Mouse (Mus musculus) hindbrain, postnatal 0 days (tissue): ENCODE measurements around the gene Large2. TPM values are rescaled to one million over a fixed set of nuclear protein-coding genes. Genes with fewer than 3 reads are reported as not detected.
A peak's percentile ranks its signal among the peaks of the same experiment; 100 is the strongest.
"Not testable (repeated sequence)": the region's sequence is repeated elsewhere in the genome, so short reads cannot be mapped to it uniquely, and the experiment has no call there.

ENCODE experiments used
- ATAC-seq: fragments of 200-750 bp; cut with Nextera tagmentation; 2 replicates; pipeline ENCODE4 v1.8.0; 2017; ENCODE audit warnings: mild to moderate bottlenecking, moderate TSS enrichment, moderate library complexity
- DNase-seq: peaks from one replicate; pipeline ENCODE4 v3.0.0-alpha.2; 2015; ENCODE audit warnings: low spot score
- H3K27ac ChIP-seq: fragments of 300-500 bp; sonication (generic); 2 replicates; pipeline ENCODE4 v1.5.1; 2014; ENCODE audit warnings: mild to moderate bottlenecking
- H3K27me3 ChIP-seq: fragments of 300-500 bp; sonication (generic); 2 replicates; pipeline ENCODE4 v1.6.1; 2014; ENCODE audit warnings: low read length, mixed read lengths; ENCODE audit not compliant: insufficient read depth
- H3K36me3 ChIP-seq: fragments of 300-500 bp; sonication (generic); 2 replicates; pipeline ENCODE4 v1.6.1; 2014; ENCODE audit warnings: low read length, mixed read lengths; ENCODE audit not compliant: insufficient read depth
- H3K4me1 ChIP-seq: fragments of 300-500 bp; sonication (generic); 2 replicates; pipeline ENCODE4 v1.6.1; 2014; ENCODE audit warnings: antibody characterized with exemption, low read length, mixed read lengths; ENCODE audit not compliant: insufficient read depth
- H3K4me2 ChIP-seq: fragments of 300-500 bp; sonication (generic); 2 replicates; pipeline ENCODE4 v1.6.1; 2014; ENCODE audit warnings: low read depth, mild to moderate bottlenecking, low read length, moderate library complexity, mixed read lengths
- H3K4me3 ChIP-seq: fragments of 300-500 bp; sonication (generic); 2 replicates; pipeline ENCODE4 v1.5.1; 2014; ENCODE audit warnings: low read length
- H3K9ac ChIP-seq: fragments of 300-500 bp; sonication (generic); replicated peaks from 2 replicates; pipeline ENCODE4 v1.6.1; 2014; ENCODE audit warnings: mild to moderate bottlenecking, low read length, moderate library complexity, mixed read lengths
- H3K9me3 ChIP-seq: fragments of 300-500 bp; sonication (generic); 2 replicates; pipeline ENCODE4 v1.6.1; 2016; ENCODE audit warnings: low read length, mixed read lengths
- CTCF ChIP-seq: IDR thresholded peaks from 2 replicates; pipeline ENCODE4 v1.5.1; 2016; ENCODE audit warnings: antibody characterized with exemption, control low read depth, low read depth
- WGBS: fragments of 180-500 bp; shearing (Covaris S2); extraction: QIAGEN DNeasy Blood & Tissue Kit; methylation state at CpG from one replicate; pipeline ENCODE4 v1.1.7; 2014; 5-methylcytosine and 5-hydroxymethylcytosine counted together
- polyA plus RNA-seq: library from polyadenylated mRNA; unstranded; fragments of >200 nt; fragmentation: Nextera tagmentation; extraction: Ambion mirVana; gene quantifications from 2 replicates; pipeline ENCODE4 v1.2.1, GENCODE M21; 2015
- total RNA-seq: library from RNA; depleted of rRNA; stranded (reverse); fragments of >200 nt; gene quantifications from 2 replicates; pipeline ENCODE4 v1.2.3, GENCODE M21; 2014

The Large2 gene
- total and polyA plus RNA-seq, 2 experiments from 2014 or later, result 0.16 to 1.8 TPM

GRCm38 (mm10) chr2:92400682-92401081 is 26.0 kb upstream of the Large2 start:
- peak; percentile 25 for DNase-seq
- Histone ChIP-seq H3K36me3 (peaks cover 13% of the 10 kb centered on the region), H3K4me2 (peak overlapping the region; percentile 81), H3K27me3 (no peaks in the 10 kb centered on the region), H3K4me1 (peaks cover 19% of the 10 kb centered on the region), H3K4me3 (peak overlapping the region; percentile 79), H3K27ac (peak overlapping the region; percentile 86), H3K9ac (peak overlapping the region; percentile 92), H3K9me3 (no peaks in the 10 kb centered on the region)
- WGBS, result 2% methylated on average over 22 of the region's 22 CpGs
- no peak for TF ChIP-seq CTCF
- no peak; the same call in 1 of the 2 replicates for ATAC-seq

GRCm38 (mm10) chr2:92399877-92400276 is 25.2 kb upstream of the Large2 start:
- not testable (repeated sequence) for H3K9me3 ChIP-seq, H3K27ac ChIP-seq, H3K27me3 ChIP-seq, ATAC-seq, H3K36me3 ChIP-seq, DNase-seq
- peak overlapping the region; percentile 92; the same call in 1 of the 2 replicates for H3K9ac ChIP-seq
- peak overlapping the region; percentile 79 for H3K4me3 ChIP-seq
- peaks cover 19% of the 10 kb centered on the region for H3K4me1 ChIP-seq
- peak overlapping the region; percentile 81 for H3K4me2 ChIP-seq
- WGBS, result 19% methylated on average over 4 of the region's 4 CpGs

DNA sequence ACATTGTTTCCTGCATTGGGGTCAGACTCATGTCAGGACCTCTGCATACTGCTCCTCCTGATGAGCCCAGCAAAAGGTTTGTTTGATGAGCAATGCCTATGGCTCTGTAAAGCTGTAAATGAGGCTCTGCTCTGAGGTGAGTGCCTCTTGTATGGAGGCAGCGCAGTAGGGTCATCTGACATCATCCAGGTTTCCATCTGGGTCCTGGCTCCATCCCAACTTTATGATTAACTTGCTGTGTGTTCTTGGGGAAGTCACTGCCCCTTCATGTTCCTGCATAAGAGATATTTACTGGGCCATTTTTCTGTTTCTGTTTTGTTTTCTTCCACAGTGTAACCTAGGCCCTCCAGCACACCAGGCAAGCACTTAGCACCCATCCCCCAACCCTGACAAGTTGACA is 22.8 kb upstream of the Large2 start:
- H3K9ac ChIP-seq, result no peak overlapping the region
- DNase-seq (no peak), ATAC-seq (no peak)
- no peak overlapping the region for H3K4me3 ChIP-seq
- no peaks in the 10 kb centered on the region for H3K27me3 ChIP-seq
- H3K9me3 ChIP-seq, result no peaks in the 10 kb centered on the region
- 77% methylated on average over 1 of the region's 1 CpGs for WGBS
- no peaks in the 10 kb centered on the region for H3K36me3 ChIP-seq
- peaks cover 29% of the 10 kb centered on the region for H3K4me1 ChIP-seq
- 0 out of 2 replicates have a peak overlapping the region, but pooled peaks have one; percentile 81 for H3K4me2 ChIP-seq
- no peak for TF ChIP-seq CTCF
- H3K27ac ChIP-seq, result no peak overlapping the region

- TF ChIP-seq CTCF, result no peak
- ATAC-seq (no peak), DNase-seq (no peak)
- Histone ChIP-seq H3K27me3 (no peaks in the 10 kb centered on the region), H3K4me1 (peaks cover 36% of the 10 kb centered on the region), H3K4me2 (no peak overlapping the region), H3K27ac (no peak overlapping the region), H3K36me3 (no peaks in the 10 kb centered on the region), H3K4me3 (no peak overlapping the region), H3K9me3 (no peaks in the 10 kb centered on the region), H3K9ac (no peak overlapping the region)
- WGBS, result 90% methylated on average over 3 of the region's 3 CpGs
Observed at GRCm38 (mm10) chr2:92395535-92395934, 20.9 kb upstream of the Large2 start.

DNA sequence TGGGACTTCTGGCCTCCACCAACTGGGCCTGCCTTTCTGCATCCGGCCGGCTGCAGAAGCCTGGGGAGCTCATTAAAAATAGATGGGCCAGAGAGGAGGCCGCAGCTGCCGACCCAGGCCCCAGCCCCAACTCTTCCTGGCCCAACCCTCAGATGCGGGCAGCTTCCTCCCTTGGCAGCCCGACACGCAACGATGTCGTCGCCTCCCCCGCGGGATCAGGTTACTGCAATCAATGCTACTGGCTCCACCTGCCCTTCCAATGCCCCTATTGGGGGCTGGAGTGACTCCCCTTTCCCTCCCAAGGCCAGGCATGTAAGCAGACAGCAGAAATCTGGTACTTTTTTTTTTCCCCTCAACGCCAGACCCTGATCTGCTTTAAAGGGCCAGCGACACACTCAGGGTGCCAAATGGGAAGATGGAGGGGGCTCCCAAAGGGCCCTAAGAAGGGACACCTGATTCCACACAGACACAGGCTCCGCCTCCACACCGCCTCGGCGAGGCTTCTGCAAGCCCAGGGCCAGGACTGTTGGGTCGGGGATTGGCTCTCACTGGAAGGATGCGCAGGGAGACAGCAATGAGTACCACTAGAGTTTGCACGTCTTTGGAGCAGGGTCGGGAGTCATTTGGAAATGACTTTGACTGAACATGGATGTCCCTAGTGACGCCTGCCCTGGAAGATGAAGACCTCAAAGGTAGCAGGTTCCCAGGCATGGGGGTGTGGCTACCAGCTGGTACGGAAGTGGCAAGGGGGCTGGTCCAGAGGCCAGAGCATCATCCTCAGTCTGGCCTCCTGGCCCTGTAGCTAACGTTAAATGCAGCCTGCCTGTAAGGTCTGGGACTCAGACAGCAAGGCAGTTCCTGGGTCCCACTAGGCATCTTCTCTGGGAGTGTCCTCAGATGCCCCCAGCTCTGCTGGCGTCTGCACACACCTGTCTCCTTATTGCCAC is 17.9 kb upstream of the Large2 start:
- Histone ChIP-seq H3K36me3 (no peaks in the 10 kb centered on the region), H3K27ac (peak overlapping the region; percentile 85), H3K9me3 (no peaks in the 10 kb centered on the region), H3K4me1 (peaks cover 45% of the 10 kb centered on the region), H3K4me2 (peak overlapping the region; percentile 60), H3K4me3 (peak overlapping the region; percentile 30), H3K9ac (peak overlapping the region; percentile 55), H3K27me3 (no peaks in the 10 kb centered on the region)
- ATAC-seq, result peak; percentile 2; the same call in 1 of the 2 replicates
- WGBS, result 6% methylated on average over 26 of the region's 26 CpGs
- TF ChIP-seq CTCF, result no peak
- peak; percentile 74 for DNase-seq

GRCm38 (mm10) chr2:92391703-92392317 is 17.1 kb upstream of the Large2 start:
- Histone ChIP-seq H3K36me3 (peaks cover 5% of the 10 kb centered on the region), H3K4me3 (peak overlapping the region; percentile 30), H3K9me3 (no peaks in the 10 kb centered on the region), H3K4me1 (peaks cover 44% of the 10 kb centered on the region), H3K4me2 (peak overlapping the region; percentile 60), H3K27ac (peak overlapping the region; percentile 85), H3K9ac (peak overlapping the region; percentile 55), H3K27me3 (no peaks in the 10 kb centered on the region)
- ATAC-seq (peak; percentile 8), DNase-seq (peak; percentile 60)
- 13% methylated on average over 11 of the region's 11 CpGs for WGBS
- TF ChIP-seq CTCF, result no peak
